Mouse (Mus musculus): ENCODE data around the gene Mrps7. TPM values are rescaled to one million over a fixed set of nuclear protein-coding genes. Genes with fewer than 3 reads are reported as not detected.

Gene Mrps7
- total and polyA plus RNA-seq, 3 experiments: 33.9 to 80.1 (median 74.6) TPM

DNA sequence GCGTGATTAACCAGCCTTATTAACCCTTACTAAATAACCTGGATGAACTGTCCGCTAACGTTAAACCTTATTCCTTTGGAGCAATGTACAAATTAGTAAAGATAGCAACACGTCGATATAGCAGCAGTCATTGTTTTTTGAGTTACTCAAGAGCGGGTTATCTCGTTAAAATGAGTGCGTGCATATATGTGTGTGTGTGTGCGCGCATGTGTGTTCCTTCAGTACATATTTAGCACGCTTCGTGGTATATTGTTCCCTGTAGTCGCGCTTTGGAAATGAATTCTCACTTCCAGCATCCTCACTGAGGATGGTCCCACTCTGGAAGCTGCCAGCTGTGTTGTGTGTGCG is 623 bp upstream of the Mrps7 start:
- no peak for DNase-seq
- no peaks in the 10 kb centered on the region for H3K27me3 ChIP-seq (ENCODE audit: control insufficient read depth, insufficient read depth, low read length)
- H3K4me3 ChIP-seq: peak overlapping the region; percentile 69
- peak overlapping the region; percentile 93 for H3K9ac ChIP-seq (ENCODE audit: low read depth, low read length)
- H3K27ac ChIP-seq: peak overlapping the region; percentile 100
- intact Hi-C loops (cut with DNase I): loop anchor here (2.0 to 5.0 kb wide), 2 partner anchors 38 to 191 kb away; partner anchors contain the start of gene Nup85
- peaks cover 3% of the 10 kb centered on the region for H3K79me2 ChIP-seq (replicated peaks; ENCODE audit: control insufficient read depth, insufficient read depth, low read length)
- peaks cover 9% of the 10 kb centered on the region for H3K4me1 ChIP-seq (ENCODE audit: control insufficient read depth, insufficient read depth, low read length)
- 4% methylated on average over 15 of the region's 15 CpGs for WGBS
- TF ChIP-seq CTCF (IDR thresholded peaks at IDR 0.05) (no peak), POLR2A (IDR thresholded peaks at IDR 0.05; ENCODE audit: insufficient read depth, low read depth, low read length) (no peak), EP300 (IDR thresholded peaks at IDR 0.05; ENCODE audit: insufficient read depth, low read depth, low read length) (no peak)
- no peaks in the 10 kb centered on the region; the same call in 1 of the 2 replicates for H3K36me3 ChIP-seq (ENCODE audit: control insufficient read depth, insufficient read depth, low read length)

DNA sequence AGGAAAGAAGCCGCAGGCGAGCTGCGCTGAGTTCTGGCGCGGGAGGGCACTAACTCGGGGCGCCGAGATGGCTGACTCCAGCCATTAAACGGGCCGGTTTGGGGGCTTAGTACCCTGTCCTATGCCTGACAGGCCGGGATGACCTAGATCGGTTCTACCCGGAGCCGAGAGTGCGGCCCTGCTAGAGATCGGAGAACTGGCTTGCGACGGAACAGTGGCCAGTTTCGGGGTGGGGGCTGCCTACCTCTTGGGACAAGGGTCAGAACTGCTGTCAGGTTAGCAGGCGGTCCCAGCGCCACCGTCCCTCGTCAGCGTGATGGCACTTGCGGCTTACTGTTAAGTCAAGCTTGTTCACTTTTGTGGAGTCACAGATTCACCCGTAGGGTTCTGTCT is 575 bp downstream of the Mrps7 start:
- Histone ChIP-seq H3K27ac (peak overlapping the region; percentile 100), H3K36me3 (ENCODE audit: control insufficient read depth, insufficient read depth, low read length) (no peaks in the 10 kb centered on the region; the same call in 1 of the 2 replicates), H3K79me2 (replicated peaks; ENCODE audit: control insufficient read depth, insufficient read depth, low read length) (peaks cover 3% of the 10 kb centered on the region), H3K9ac (ENCODE audit: low read depth, low read length) (peak overlapping the region; percentile 78), H3K4me3 (peak overlapping the region; percentile 69), H3K27me3 (ENCODE audit: control insufficient read depth, insufficient read depth, low read length) (no peaks in the 10 kb centered on the region), H3K4me1 (ENCODE audit: control insufficient read depth, insufficient read depth, low read length) (peaks cover 9% of the 10 kb centered on the region)
- TF ChIP-seq CTCF (IDR thresholded peaks at IDR 0.05) (no peak), EP300 (IDR thresholded peaks at IDR 0.05; ENCODE audit: insufficient read depth, low read depth, low read length) (no peak), POLR2A (IDR thresholded peaks at IDR 0.05; ENCODE audit: insufficient read depth, low read depth, low read length) (no peak)
- no peak for DNase-seq
- under 1% methylated on average over 26 of the region's 26 CpGs for WGBS
- intact Hi-C loops (cut with DNase I): loop anchor here (5.0 kb wide), 1 partner anchor 192 kb away; no protein-coding TSS in a partner anchor

DNA sequence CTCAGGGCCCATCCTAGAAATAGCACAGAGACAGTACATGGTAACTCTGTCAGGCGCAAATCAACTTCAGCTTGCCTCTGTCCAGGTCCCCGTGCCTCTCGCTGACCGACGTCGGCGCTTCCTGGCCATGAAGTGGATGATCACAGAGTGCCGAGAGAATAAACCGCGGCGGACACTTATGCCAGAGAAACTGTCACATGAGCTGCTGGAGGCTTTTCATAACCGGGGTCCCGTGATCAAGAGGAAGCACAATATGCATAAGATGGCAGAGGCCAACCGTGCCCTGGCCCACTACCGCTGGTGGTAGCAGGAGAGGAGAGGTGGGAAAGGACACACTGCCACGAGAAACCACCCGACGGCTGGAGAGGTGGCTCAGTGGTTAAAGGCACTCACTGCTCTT is 3.0 kb downstream of the Mrps7 start:
- Histone ChIP-seq H3K36me3 (ENCODE audit: control insufficient read depth, insufficient read depth, low read length) (no peaks in the 10 kb centered on the region; the same call in 1 of the 2 replicates), H3K9ac (ENCODE audit: low read depth, low read length) (no peak overlapping the region), H3K4me1 (ENCODE audit: control insufficient read depth, insufficient read depth, low read length) (peaks cover 4% of the 10 kb centered on the region; the same call in 1 of the 2 replicates), H3K27me3 (ENCODE audit: control insufficient read depth, insufficient read depth, low read length) (no peaks in the 10 kb centered on the region), H3K27ac (no peak overlapping the region), H3K4me3 (no peak overlapping the region), H3K79me2 (replicated peaks; ENCODE audit: control insufficient read depth, insufficient read depth, low read length) (peaks cover 3% of the 10 kb centered on the region; the same call in 1 of the 2 replicates)
- 86% methylated on average over 18 of the region's 18 CpGs for WGBS
- DNase-seq: no peak
- intact Hi-C loops (cut with DNase I): no loop called here
- TF ChIP-seq EP300 (IDR thresholded peaks at IDR 0.05; ENCODE audit: insufficient read depth, low read depth, low read length) (no peak), POLR2A (IDR thresholded peaks at IDR 0.05; ENCODE audit: insufficient read depth, low read depth, low read length) (no peak), CTCF (IDR thresholded peaks at IDR 0.05) (no peak)

GRCm38 (mm10) chr11:115608421-115609399 is 5.0 kb downstream of the Mrps7 start:
- intact Hi-C loops (cut with DNase I): no loop called here
- H3K27ac ChIP-seq: no peak overlapping the region
- WGBS: 77% methylated on average over 23 of the region's 23 CpGs

GRCm38 (mm10) chr11:115609576-115609975 is 5.9 kb downstream of the Mrps7 start:
- H3K4me3 ChIP-seq: no peak overlapping the region
- 70% methylated on average over 3 of the region's 3 CpGs for WGBS
- peaks cover 7% of the 10 kb centered on the region for H3K4me1 ChIP-seq (ENCODE audit: control insufficient read depth, insufficient read depth, low read length)
- no peaks in the 10 kb centered on the region for H3K27me3 ChIP-seq (ENCODE audit: control insufficient read depth, insufficient read depth, low read length)
- H3K9ac ChIP-seq (ENCODE audit: low read depth, low read length): no peak overlapping the region
- TF ChIP-seq EP300 (IDR thresholded peaks at IDR 0.05; ENCODE audit: insufficient read depth, low read depth, low read length): no peak
- no peak for TF ChIP-seq CTCF (IDR thresholded peaks at IDR 0.05)
- TF ChIP-seq POLR2A (IDR thresholded peaks at IDR 0.05; ENCODE audit: insufficient read depth, low read depth, low read length): no peak
- H3K79me2 ChIP-seq (replicated peaks; ENCODE audit: control insufficient read depth, insufficient read depth, low read length): peaks cover under 1% of the 10 kb centered on the region; the same call in 1 of the 2 replicates
- H3K36me3 ChIP-seq (ENCODE audit: control insufficient read depth, insufficient read depth, low read length): no peaks in the 10 kb centered on the region; the same call in 1 of the 2 replicates
- H3K27ac ChIP-seq: no peak overlapping the region
- DNase-seq: no peak
- intact Hi-C loops (cut with DNase I): no loop called here

More at GRCm38 (mm10) chr11:115608421-115609399, 5.0 kb downstream of the Mrps7 start:
- no peaks in the 10 kb centered on the region for H3K27me3 ChIP-seq (ENCODE audit: control insufficient read depth, insufficient read depth, low read length)
- H3K9ac ChIP-seq (ENCODE audit: low read depth, low read length): no peak overlapping the region
- peaks cover 3% of the 10 kb centered on the region; the same call in 1 of the 2 replicates for H3K79me2 ChIP-seq (replicated peaks; ENCODE audit: control insufficient read depth, insufficient read depth, low read length)
- H3K4me1 ChIP-seq (ENCODE audit: control insufficient read depth, insufficient read depth, low read length): peaks cover 7% of the 10 kb centered on the region
- DNase-seq: no peak
- no peaks in the 10 kb centered on the region; the same call in 1 of the 2 replicates for H3K36me3 ChIP-seq (ENCODE audit: control insufficient read depth, insufficient read depth, low read length)
- no peak overlapping the region for H3K4me3 ChIP-seq
- TF ChIP-seq EP300 (IDR thresholded peaks at IDR 0.05; ENCODE audit: insufficient read depth, low read depth, low read length) (no peak), POLR2A (IDR thresholded peaks at IDR 0.05; ENCODE audit: insufficient read depth, low read depth, low read length) (no peak), CTCF (IDR thresholded peaks at IDR 0.05) (no peak)
